Mouse (Mus musculus): Measurements from ENCODE around the gene Casq2. TPM values are rescaled to one million over a fixed set of nuclear protein-coding genes. Genes with fewer than 3 reads are reported as not detected.

Casq2 gene
- polyA plus RNA-seq, 1 experiment from 2014 or later, result 0.66 TPM

- Histone ChIP-seq H3K27me3 (ENCODE audit: insufficient read depth, low read length) (no peaks in the 10 kb centered on the region), H3K9ac (replicated peaks) (no peak overlapping the region), H3K9me3 (ENCODE audit: low read length) (no peaks in the 10 kb centered on the region), H3K4me3 (ENCODE audit: low read depth, low read length) (no peak overlapping the region), H3K4me2 (ENCODE audit: low read depth, low read length) (no peak overlapping the region), H3K4me1 (ENCODE audit: insufficient read depth) (peaks cover 26% of the 10 kb centered on the region), H3K27ac (ENCODE audit: low read depth) (no peak overlapping the region), H3K36me3 (replicated peaks; ENCODE audit: insufficient read depth, low read length) (no peaks in the 10 kb centered on the region)
- no peak for DNase-seq
- 65% methylated on average over 6 of the region's 6 CpGs for WGBS (ENCODE audit: insufficient replicate concordance)
- ATAC-seq, result no peak
- TF ChIP-seq EP300 (IDR thresholded peaks at IDR 0.05; ENCODE audit: low read depth) (no peak), CTCF (IDR thresholded peaks at IDR 0.05; ENCODE audit: low read depth) (no peak)
Measured at GRCm38 (mm10) chr3:102141893-102142292, 55.7 kb downstream of the Casq2 start.

- no peak for DNase-seq
- TF ChIP-seq EP300 (IDR thresholded peaks at IDR 0.05; ENCODE audit: low read depth) (no peak), CTCF (IDR thresholded peaks at IDR 0.05; ENCODE audit: low read depth) (no peak)
- peak overlapping the region; percentile 72; the same call in 1 of the 2 replicates for H3K27ac ChIP-seq (ENCODE audit: low read depth)
- no peak overlapping the region for H3K9ac ChIP-seq (replicated peaks)
- H3K4me2 ChIP-seq (ENCODE audit: low read depth, low read length), result 0 out of 2 replicates have a peak overlapping the region, but pooled peaks have one; percentile 42
- H3K27me3 ChIP-seq (ENCODE audit: insufficient read depth, low read length), result no peaks in the 10 kb centered on the region
- peaks cover 29% of the 10 kb centered on the region for H3K4me1 ChIP-seq (ENCODE audit: insufficient read depth)
- no peak for ATAC-seq
- H3K4me3 ChIP-seq (ENCODE audit: low read depth, low read length), result no peak overlapping the region
- no peaks in the 10 kb centered on the region for H3K9me3 ChIP-seq (ENCODE audit: low read length)
- H3K36me3 ChIP-seq (replicated peaks; ENCODE audit: insufficient read depth, low read length), result no peaks in the 10 kb centered on the region
- WGBS (ENCODE audit: insufficient replicate concordance), result 93% methylated on average over 4 of the region's 4 CpGs
Measured at GRCm38 (mm10) chr3:102142947-102143346, 56.7 kb downstream of the Casq2 start.

- no peaks in the 10 kb centered on the region for H3K36me3 ChIP-seq (replicated peaks; ENCODE audit: insufficient read depth, low read length)
- peak overlapping the region; percentile 72 for H3K27ac ChIP-seq (ENCODE audit: low read depth)
- H3K4me3 ChIP-seq (ENCODE audit: low read depth, low read length), result no peak overlapping the region
- ATAC-seq (peak; percentile 79), DNase-seq (peak; percentile 40)
- no peaks in the 10 kb centered on the region for H3K27me3 ChIP-seq (ENCODE audit: insufficient read depth, low read length)
- TF ChIP-seq CTCF (IDR thresholded peaks at IDR 0.05; ENCODE audit: low read depth), result no peak
- peak; percentile 95 for TF ChIP-seq EP300 (IDR thresholded peaks at IDR 0.05; ENCODE audit: low read depth)
- WGBS (ENCODE audit: insufficient replicate concordance), result 58% methylated on average over 3 of the region's 3 CpGs
- no peaks in the 10 kb centered on the region for H3K9me3 ChIP-seq (ENCODE audit: low read length)
- H3K4me2 ChIP-seq (ENCODE audit: low read depth, low read length), result peak overlapping the region; percentile 42
- no peak overlapping the region for H3K9ac ChIP-seq (replicated peaks)
- peaks cover 29% of the 10 kb centered on the region for H3K4me1 ChIP-seq (ENCODE audit: insufficient read depth)
Measured at GRCm38 (mm10) chr3:102143536-102143935, 57.3 kb downstream of the Casq2 start.

- peak overlapping the region; percentile 72 for H3K27ac ChIP-seq (ENCODE audit: low read depth)
- peak overlapping the region; percentile 42 for H3K4me2 ChIP-seq (ENCODE audit: low read depth, low read length)
- peak; percentile 31 for DNase-seq
- H3K9me3 ChIP-seq (ENCODE audit: low read length), result no peaks in the 10 kb centered on the region
- WGBS (ENCODE audit: insufficient replicate concordance), result 69% methylated on average over 4 of the region's 4 CpGs
- H3K4me3 ChIP-seq (ENCODE audit: low read depth, low read length), result no peak overlapping the region
- peak; percentile 86 for ATAC-seq
- H3K9ac ChIP-seq (replicated peaks), result no peak overlapping the region
- peaks cover 29% of the 10 kb centered on the region for H3K4me1 ChIP-seq (ENCODE audit: insufficient read depth)
- peak; percentile 86 for TF ChIP-seq EP300 (IDR thresholded peaks at IDR 0.05; ENCODE audit: low read depth)
- no peak for TF ChIP-seq CTCF (IDR thresholded peaks at IDR 0.05; ENCODE audit: low read depth)
- no peaks in the 10 kb centered on the region for H3K36me3 ChIP-seq (replicated peaks; ENCODE audit: insufficient read depth, low read length)
- H3K27me3 ChIP-seq (ENCODE audit: insufficient read depth, low read length), result no peaks in the 10 kb centered on the region
Measured at GRCm38 (mm10) chr3:102144401-102144800, 58.2 kb downstream of the Casq2 start.

- H3K4me1 ChIP-seq (ENCODE audit: insufficient read depth), result peaks cover 29% of the 10 kb centered on the region
- WGBS (ENCODE audit: insufficient replicate concordance), result 80% methylated on average over 6 of the region's 6 CpGs
- no peaks in the 10 kb centered on the region for H3K36me3 ChIP-seq (replicated peaks; ENCODE audit: insufficient read depth, low read length)
- no peaks in the 10 kb centered on the region for H3K27me3 ChIP-seq (ENCODE audit: insufficient read depth, low read length)
- no peak overlapping the region; the same call in 1 of the 2 replicates for H3K4me2 ChIP-seq (ENCODE audit: low read depth, low read length)
- ATAC-seq (peak; percentile 66), DNase-seq (peak; percentile 27)
- no peak overlapping the region for H3K9ac ChIP-seq (replicated peaks)
- H3K4me3 ChIP-seq (ENCODE audit: low read depth, low read length), result no peak overlapping the region
- peak; percentile 92 for TF ChIP-seq EP300 (IDR thresholded peaks at IDR 0.05; ENCODE audit: low read depth)
- TF ChIP-seq CTCF (IDR thresholded peaks at IDR 0.05; ENCODE audit: low read depth), result no peak
- no peak overlapping the region for H3K27ac ChIP-seq (ENCODE audit: low read depth)
- H3K9me3 ChIP-seq (ENCODE audit: low read length), result no peaks in the 10 kb centered on the region
Measured at GRCm38 (mm10) chr3:102145645-102146386, 59.6 kb downstream of the Casq2 start.

- ATAC-seq, result no peak
- Histone ChIP-seq H3K36me3 (replicated peaks; ENCODE audit: insufficient read depth, low read length) (no peaks in the 10 kb centered on the region), H3K4me2 (ENCODE audit: low read depth, low read length) (no peak overlapping the region), H3K27ac (ENCODE audit: low read depth) (no peak overlapping the region), H3K27me3 (ENCODE audit: insufficient read depth, low read length) (no peaks in the 10 kb centered on the region), H3K9me3 (ENCODE audit: low read length) (no peaks in the 10 kb centered on the region), H3K4me1 (ENCODE audit: insufficient read depth) (peaks cover 29% of the 10 kb centered on the region), H3K9ac (replicated peaks) (no peak overlapping the region), H3K4me3 (ENCODE audit: low read depth, low read length) (no peak overlapping the region)
- no peak for DNase-seq
- no peak for TF ChIP-seq CTCF (IDR thresholded peaks at IDR 0.05; ENCODE audit: low read depth)
- no peak for TF ChIP-seq EP300 (IDR thresholded peaks at IDR 0.05; ENCODE audit: low read depth)
- WGBS (ENCODE audit: insufficient replicate concordance), result 90% methylated on average over 6 of the region's 6 CpGs
Measured at GRCm38 (mm10) chr3:102146428-102146827, 60.2 kb downstream of the Casq2 start.

All from liver, postnatal 0 days (tissue).